Mouse (Mus musculus) myocyte (in vitro differentiated cells): Measurements from ENCODE around the gene Sdsl. TPM values are rescaled to one million over a fixed set of nuclear protein-coding genes. Genes with fewer than 3 reads are reported as not detected.

ENCODE experiments used
- H3K27me3 ChIP-seq: one replicate; pipeline ENCODE4 v1.6.1; 2011; ENCODE audit not compliant: control insufficient read depth, insufficient read depth, insufficient read length
- H3K36me3 ChIP-seq: one replicate; pipeline ENCODE4 v1.6.1; 2011; ENCODE audit not compliant: control insufficient read depth, insufficient read depth
- H3K4me2 ChIP-seq: one replicate; pipeline ENCODE4 v1.6.1; 2011; ENCODE audit warnings: low read depth, control low read depth
- H3K4me3 ChIP-seq: one replicate; pipeline ENCODE4 v1.5.1; 2011; ENCODE audit warnings: mild to moderate bottlenecking, control low read depth, moderate library complexity
- H3K79me2 ChIP-seq: one replicate; pipeline ENCODE4 v1.6.1; 2011; ENCODE audit not compliant: control insufficient read depth, insufficient read depth
- H3ac ChIP-seq: one replicate; pipeline ENCODE4 v1.6.1; 2011; ENCODE audit not compliant: control insufficient read depth, insufficient read length
- CEBPB ChIP-seq: IDR thresholded peaks from 2 replicates; pipeline ENCODE4 v1.6.1; 2011; ENCODE audit warnings: mild to moderate bottlenecking, moderate library complexity; ENCODE audit not compliant: poor library complexity, insufficient read depth, severe bottlenecking
- E2F4 ChIP-seq: IDR thresholded peaks from one replicate; pipeline ENCODE4 v1.6.1; 2011; ENCODE audit warnings: mild to moderate bottlenecking, control low read depth, moderate library complexity; ENCODE audit not compliant: insufficient read depth
- MAX ChIP-seq: IDR thresholded peaks from one replicate; pipeline ENCODE4 v1.6.1; 2011; ENCODE audit warnings: low read depth, mild to moderate bottlenecking, control low read depth
- MYOD1 ChIP-seq, 3 experiments: IDR thresholded peaks; one replicate each; pipeline ENCODE4 v1.6.1; 2011; ENCODE audit warnings: control low read depth in 2 of 3, low read depth in 2 of 3, mild to moderate bottlenecking in 2 of 3, moderate library complexity in 1 of 3; ENCODE audit not compliant: insufficient read length in 2 of 3, control insufficient read depth in 1 of 3
- MYOG ChIP-seq, 3 experiments: IDR thresholded peaks; one replicate each; pipeline ENCODE4 v1.6.1; 2011; ENCODE audit warnings: control low read depth in 2 of 3, low read depth in 2 of 3, mild to moderate bottlenecking in 2 of 3; ENCODE audit not compliant: insufficient read length in 2 of 3, control insufficient read depth in 1 of 3, insufficient read depth in 1 of 3
- POLR2A ChIP-seq: IDR thresholded peaks from one replicate; pipeline ENCODE4 v1.6.1; 2011; ENCODE audit warnings: low read depth, mild to moderate bottlenecking, control low read depth, moderate library complexity; ENCODE audit not compliant: insufficient read length
- POLR2AphosphoS2 ChIP-seq: IDR thresholded peaks from one replicate; pipeline ENCODE4 v1.6.1; 2011; ENCODE audit warnings: low read depth, control low read depth; ENCODE audit not compliant: insufficient read length
- REST ChIP-seq: IDR thresholded peaks from one replicate; pipeline ENCODE4 v1.6.1; 2011; ENCODE audit warnings: mild to moderate bottlenecking, control low read depth, moderate library complexity; ENCODE audit not compliant: insufficient read depth, insufficient read length
- SRF ChIP-seq: IDR thresholded peaks from one replicate; pipeline ENCODE4 v1.6.1; 2011; ENCODE audit warnings: low read depth; ENCODE audit not compliant: control insufficient read depth, insufficient read length
- TCF12 ChIP-seq: IDR thresholded peaks from one replicate; pipeline ENCODE4 v1.6.1; 2011; ENCODE audit warnings: mild to moderate bottlenecking, control low read depth; ENCODE audit not compliant: poor library complexity, insufficient read depth, severe bottlenecking
- TCF3 ChIP-seq: IDR thresholded peaks from one replicate; pipeline ENCODE4 v1.6.1; 2011; ENCODE audit warnings: low read depth, control low read depth; ENCODE audit not compliant: insufficient read length
- USF1 ChIP-seq: IDR thresholded peaks from one replicate; pipeline ENCODE4 v1.6.1; 2011; ENCODE audit warnings: low read depth, mild to moderate bottlenecking, control low read depth, moderate library complexity
- polyA plus RNA-seq: library from polyadenylated mRNA; unstranded; fragments of >200 nt; fragmentation: generic; extraction: Trizol; gene quantifications from one replicate; pipeline ENCODE4 v1.2.1, GENCODE M21; 2012; ENCODE audit warnings: missing spikeins

The Sdsl gene
- polyA plus RNA-seq, 1 experiment = 1.4 TPM

DNA sequence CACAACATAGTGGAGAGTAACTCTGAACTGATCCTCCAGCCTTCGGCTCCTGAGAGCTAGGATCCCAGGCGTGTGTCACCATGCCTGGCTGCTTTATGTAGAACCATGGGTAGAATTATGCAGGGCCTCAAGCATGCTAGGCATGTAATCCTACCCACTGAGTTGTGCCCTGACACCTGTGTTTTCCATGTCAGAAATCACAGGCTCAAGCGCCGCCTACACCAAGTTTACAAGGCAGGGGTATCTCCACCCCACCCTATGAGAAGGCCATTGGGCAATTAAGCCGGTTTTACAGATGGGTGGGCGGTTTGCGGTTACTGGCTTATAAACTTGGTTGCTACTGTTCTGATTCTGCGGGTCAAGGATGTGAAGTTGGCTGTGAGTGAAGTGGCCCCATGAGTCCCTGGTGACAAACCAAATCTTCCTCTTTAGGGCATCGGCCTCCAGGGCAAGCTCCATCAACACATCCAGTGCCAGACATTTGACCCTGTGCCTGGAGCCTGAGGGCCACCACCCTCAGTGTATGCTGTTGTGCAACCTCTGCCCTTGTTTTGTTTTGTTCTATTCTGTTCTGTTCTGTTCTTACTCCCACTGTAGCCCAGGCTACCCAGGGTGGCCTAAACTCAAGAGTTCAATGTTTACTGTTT lies 41.5 kb upstream of the Sdsl start:
- H3K4me2 ChIP-seq = peak overlapping the region; percentile 62
- H3ac ChIP-seq = no peak overlapping the region
- no peaks in the 10 kb centered on the region for H3K27me3 ChIP-seq
- no peak overlapping the region for H3K4me3 ChIP-seq
- no peaks in the 10 kb centered on the region for H3K36me3 ChIP-seq
- peak; percentile 68 to 94 (median 86) for TF ChIP-seq MYOD1 (IDR thresholded peaks at IDR 0.05; ENCODE audit: control insufficient read depth in 1 of 3, insufficient read length in 2 of 3, low read depth in 2 of 3)
- TF ChIP-seq MYOG (IDR thresholded peaks at IDR 0.05; ENCODE audit: control insufficient read depth in 1 of 3, insufficient read depth in 1 of 3, insufficient read length in 2 of 3, low read depth in 2 of 3) = peak in 2 of 3 experiments; percentile 12 to 80
- no peak for TF ChIP-seq TCF12
- TF ChIP-seq CEBPB = peak; percentile 61
- peak; percentile 9 for TF ChIP-seq TCF3
- TF ChIP-seq REST = no peak
- no peak for TF ChIP-seq POLR2AphosphoS2
- TF ChIP-seq E2F4 = no peak
- peak; percentile 75 for TF ChIP-seq SRF
- no peak for TF ChIP-seq MAX
- TF ChIP-seq USF1 = no peak
- no peak for TF ChIP-seq POLR2A
- peaks cover 9% of the 10 kb centered on the region for H3K79me2 ChIP-seq

DNA sequence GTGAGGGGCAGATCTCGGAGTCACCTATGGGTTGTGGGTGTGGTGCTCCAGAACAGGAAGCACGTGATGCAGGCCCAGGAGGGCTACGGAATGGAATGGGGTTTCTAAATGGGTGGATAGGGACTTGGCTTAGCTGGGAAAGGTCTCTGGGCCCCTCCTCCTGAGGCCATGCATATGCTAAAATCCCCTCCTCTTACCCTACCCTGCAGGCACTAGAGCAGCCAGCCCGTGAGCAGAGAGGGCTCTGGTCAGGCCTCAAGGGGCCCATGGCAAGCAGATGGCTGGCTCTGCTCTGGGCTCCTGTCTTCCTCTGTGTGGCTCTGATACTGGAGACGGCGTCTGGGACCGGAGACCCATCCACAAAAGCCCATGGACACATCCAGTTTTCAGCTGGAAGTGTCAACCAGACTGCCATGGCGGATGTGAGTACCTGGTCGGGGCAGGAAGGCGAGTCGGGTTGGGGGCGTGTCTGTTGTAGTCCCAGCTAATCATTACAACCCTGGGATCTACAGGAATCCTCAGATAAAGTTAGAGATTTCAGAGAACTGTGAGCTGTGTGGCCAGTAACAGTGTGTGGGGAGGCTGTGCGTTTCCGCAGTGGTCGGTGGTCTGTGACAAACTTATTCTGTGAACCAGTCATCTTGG lies 40.4 kb upstream of the Sdsl start:
- H3K4me2 ChIP-seq = peak overlapping the region; percentile 62
- no peaks in the 10 kb centered on the region for H3K36me3 ChIP-seq
- no peak overlapping the region for H3K4me3 ChIP-seq

DNA sequence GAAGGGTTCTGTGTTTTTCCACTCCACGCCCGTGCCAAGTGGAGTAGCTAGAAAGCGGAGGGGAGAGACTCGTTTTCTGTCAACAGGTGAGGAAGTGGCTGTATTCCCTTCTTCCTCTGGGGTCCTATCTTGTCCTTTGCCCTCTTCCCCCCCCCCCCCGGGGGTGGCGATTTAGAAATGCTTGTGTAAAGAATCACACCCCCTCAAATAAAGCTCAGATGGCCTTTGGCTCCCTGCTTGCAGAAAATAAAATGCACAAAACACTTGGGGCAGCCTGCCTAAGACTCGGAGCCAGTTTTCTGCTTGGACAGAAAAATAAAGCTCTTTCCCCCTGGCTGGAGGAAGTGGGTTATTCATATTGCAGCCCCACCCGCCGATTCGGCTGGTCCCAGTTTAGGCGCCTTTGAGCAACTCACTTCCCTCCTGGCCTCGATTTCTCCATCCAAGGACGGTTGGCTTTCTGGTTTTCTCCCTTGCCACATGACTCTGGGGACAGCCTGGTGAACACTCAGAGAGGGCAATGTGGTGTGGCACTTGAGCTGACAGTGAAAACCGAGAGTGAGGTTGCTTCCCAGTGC lies 39.1 kb upstream of the Sdsl start:
- TF ChIP-seq POLR2AphosphoS2 = no peak
- TF ChIP-seq TCF12 = no peak
- no peak for TF ChIP-seq REST
- no peak for TF ChIP-seq USF1
- TF ChIP-seq E2F4 = no peak
- no peak for TF ChIP-seq MAX
- TF ChIP-seq POLR2A = no peak
- TF ChIP-seq CEBPB = no peak
- TF ChIP-seq SRF = no peak
- no peak for TF ChIP-seq TCF3
- no peak for TF ChIP-seq MYOD1 (IDR thresholded peaks at IDR 0.05; ENCODE audit: control insufficient read depth in 1 of 3, insufficient read length in 2 of 3, low read depth in 2 of 3)
- TF ChIP-seq MYOG (IDR thresholded peaks at IDR 0.05; ENCODE audit: control insufficient read depth in 1 of 3, insufficient read depth in 1 of 3, insufficient read length in 2 of 3, low read depth in 2 of 3) = no peak
- no peaks in the 10 kb centered on the region for H3K27me3 ChIP-seq
- peak overlapping the region; percentile 90 for H3K4me2 ChIP-seq

More for the DNA sequence above, 40.4 kb upstream of the Sdsl start:
- Histone ChIP-seq H3K27me3 (no peaks in the 10 kb centered on the region), H3ac (no peak overlapping the region), H3K79me2 (peaks cover 9% of the 10 kb centered on the region)
- TF ChIP-seq TCF3 = no peak
- TF ChIP-seq POLR2A = no peak
- no peak for TF ChIP-seq USF1
- no peak for TF ChIP-seq E2F4
- TF ChIP-seq REST = no peak
- TF ChIP-seq POLR2AphosphoS2 = no peak
- no peak for TF ChIP-seq MYOG (IDR thresholded peaks at IDR 0.05; ENCODE audit: control insufficient read depth in 1 of 3, insufficient read depth in 1 of 3, insufficient read length in 2 of 3, low read depth in 2 of 3)
- TF ChIP-seq SRF = no peak
- no peak for TF ChIP-seq MYOD1 (IDR thresholded peaks at IDR 0.05; ENCODE audit: control insufficient read depth in 1 of 3, insufficient read length in 2 of 3, low read depth in 2 of 3)
- TF ChIP-seq TCF12 = no peak
- no peak for TF ChIP-seq CEBPB
- no peak for TF ChIP-seq MAX

DNA sequence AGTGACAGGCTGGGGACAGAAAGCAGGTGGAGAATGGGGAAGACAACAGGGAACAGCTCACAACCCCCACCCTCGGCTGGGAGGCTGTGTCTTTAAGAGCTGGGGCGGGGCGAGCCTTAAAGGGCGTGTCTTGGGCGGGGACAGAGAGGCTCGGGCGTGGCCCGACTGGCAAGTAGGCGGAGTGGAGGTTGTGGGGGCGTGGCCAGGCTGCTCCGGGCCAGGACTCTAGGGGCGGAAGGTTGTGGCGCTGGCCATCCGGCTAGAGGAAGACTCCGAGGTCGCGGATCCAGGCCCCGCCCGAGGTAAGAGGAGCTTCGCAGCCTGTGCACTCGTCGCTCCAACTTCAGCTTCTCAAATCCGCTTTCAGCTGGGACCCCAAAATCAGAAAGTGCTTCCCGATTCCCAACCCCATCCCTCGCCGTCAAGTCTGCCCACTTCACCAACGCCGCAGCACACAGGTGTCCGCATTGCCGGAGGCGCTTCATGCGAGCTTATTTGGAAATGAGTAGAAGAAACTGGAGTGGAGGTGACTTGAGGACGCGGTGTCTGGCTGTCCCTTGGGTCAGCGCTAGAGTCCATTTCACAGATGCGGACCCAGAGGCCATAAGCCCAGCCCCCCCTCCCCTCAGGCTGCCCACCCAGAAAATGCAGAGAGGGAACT lies 38.5 kb upstream of the Sdsl start, which contains the start of gene Slc8b1:
TSS of gene Slc8b1 (plus strand) at position 187 of the 661 bp plus-strand sequence.
- TF ChIP-seq REST = no peak
- TF ChIP-seq TCF3 = no peak
- TF ChIP-seq POLR2A = peak; percentile 82
- no peak for TF ChIP-seq MYOD1 (IDR thresholded peaks at IDR 0.05; ENCODE audit: control insufficient read depth in 1 of 3, insufficient read length in 2 of 3, low read depth in 2 of 3)
- TF ChIP-seq MAX = no peak
- peak in 1 of 3 experiments; percentile 4 for TF ChIP-seq MYOG (IDR thresholded peaks at IDR 0.05; ENCODE audit: control insufficient read depth in 1 of 3, insufficient read depth in 1 of 3, insufficient read length in 2 of 3, low read depth in 2 of 3)
- no peak for TF ChIP-seq CEBPB
- no peak for TF ChIP-seq TCF12
- no peak for TF ChIP-seq USF1
- TF ChIP-seq E2F4 = no peak
- peak; percentile 51 for TF ChIP-seq SRF
- TF ChIP-seq POLR2AphosphoS2 = peak; percentile 59
- no peaks in the 10 kb centered on the region for H3K36me3 ChIP-seq
- no peaks in the 10 kb centered on the region for H3K27me3 ChIP-seq
- H3ac ChIP-seq = no peak within 1 kb of the TSS
- peak within 1 kb of the TSS; percentile 90 for H3K4me2 ChIP-seq
- peaks cover 9% of the 10 kb centered on the region for H3K79me2 ChIP-seq
- peak within 1 kb of the TSS; percentile 64 for H3K4me3 ChIP-seq

More for the DNA sequence above, 39.1 kb upstream of the Sdsl start:
- peaks cover 9% of the 10 kb centered on the region for H3K79me2 ChIP-seq
- H3ac ChIP-seq = no peak overlapping the region
- peak overlapping the region; percentile 64 for H3K4me3 ChIP-seq
- H3K36me3 ChIP-seq = no peaks in the 10 kb centered on the region
